In genomic region chr3:123320341-123320740, GRCm38 (mm10) we compare ENCODE assay signal across 21 mouse cellular contexts.
"Had no signal": no experiment of that assay in that cellular context is flagged by ENCODE, and none has a peak within 500 bp of the region (broad histone marks: within the 10 kb centered on the region; RNA-seq: fewer than 3 reads in every experiment).

No protein-coding gene starts in this region.

- H3K27ac ChIP-seq: kidney, postnatal 0 days; layer of hippocampus, adult 2 months; limb, embryonic 10.5 days; limb, embryonic 13.5 days; liver, embryonic 12.5 days; liver, embryonic 15.5 days; lung, embryonic 15.5 days; midbrain, embryonic 10.5 days; midbrain, embryonic 13.5 days; neural tube, embryonic 12.5 days had no signal

- H3K9ac ChIP-seq: limb, embryonic 13.5 days; liver, embryonic 12.5 days; liver, embryonic 15.5 days; lung, embryonic 15.5 days; midbrain, embryonic 13.5 days; neural tube, embryonic 12.5 days had no signal

- H3K27me3 ChIP-seq: limb, embryonic 13.5 days; liver, embryonic 12.5 days; liver, embryonic 15.5 days; lung, embryonic 15.5 days; megakaryocyte, embryonic 14.5 days; midbrain, embryonic 13.5 days; neural tube, embryonic 12.5 days had no signal

- H3K36me3 ChIP-seq: limb, embryonic 10.5 days; liver, embryonic 12.5 days; liver, embryonic 15.5 days; midbrain, embryonic 10.5 days; midbrain, embryonic 13.5 days; neural tube, embryonic 12.5 days had no signal

- H3K4me1 ChIP-seq: limb, embryonic 10.5 days; liver, embryonic 15.5 days; midbrain, embryonic 10.5 days; midbrain, embryonic 13.5 days; neural tube, embryonic 12.5 days had no signal

- H3K4me3 ChIP-seq: layer of hippocampus, adult 2 months; limb, embryonic 10.5 days; limb, embryonic 13.5 days; liver, embryonic 12.5 days; liver, embryonic 15.5 days; lung, embryonic 15.5 days; megakaryocyte, embryonic 14.5 days; midbrain, embryonic 10.5 days; midbrain, embryonic 13.5 days; neural tube, embryonic 12.5 days had no signal

- DNase-seq: kidney, adult 18-20 months; kidney, postnatal 25 days; layer of hippocampus, adult 9-11 months; liver; lung, adult 18-20 months; lung, postnatal 10 days; lung, postnatal 36 days; retina, postnatal 1 day; thymus, adult 18-20 months; thymus, postnatal 36 days had no signal
